Mouse (Mus musculus): ENCODE results near the gene Nudt14.

Nudt14 gene

GRCm38 (mm10) chr12:112941776-112942713 is at the start of gene Nudt14:
Gene Nudt14, minus strand, starts transcription at chr12:112942124.
- in situ Hi-C loops (cut with MboI, MseI), result no loop called here

GRCm38 (mm10) chr12:112991444-112991843 is 49.5 kb upstream of the Nudt14 start:
- in situ Hi-C loops (cut with MboI, MseI), result no loop called here

- in situ Hi-C loops (cut with MboI, MseI), result no loop called here
These were observed 48.9 kb upstream of the Nudt14 start for GRCm38 (mm10) chr12:112990706-112991405.

- in situ Hi-C loops (cut with MboI, MseI), result no loop called here
These were observed 46.0 kb upstream of the Nudt14 start for GRCm38 (mm10) chr12:112987877-112988276.

GRCm38 (mm10) chr12:112985346-112985745 is 43.4 kb upstream of the Nudt14 start:
- in situ Hi-C loops (cut with MboI, MseI), result no loop called here

GRCm38 (mm10) chr12:112982031-112982430 is 40.1 kb upstream of the Nudt14 start:
- in situ Hi-C loops (cut with MboI, MseI), result no loop called here

GRCm38 (mm10) chr12:112977156-112977555 is 35.2 kb upstream of the Nudt14 start:
- in situ Hi-C loops (cut with MboI, MseI), result no loop called here

- in situ Hi-C loops (cut with MboI, MseI), result no loop called here
These were observed 34.6 kb upstream of the Nudt14 start, which contains the start of gene Btbd6 for GRCm38 (mm10) chr12:112976371-112977073. Gene Btbd6, plus strand, starts transcription at chr12:112976482.

- in situ Hi-C loops (cut with MboI, MseI), result no loop called here
These were observed 32.8 kb upstream of the Nudt14 start for GRCm38 (mm10) chr12:112974736-112975135.

GRCm38 (mm10) chr12:112969616-112970015 is 27.7 kb upstream of the Nudt14 start:
- in situ Hi-C loops (cut with MboI, MseI), result no loop called here

- in situ Hi-C loops (cut with MboI, MseI), result no loop called here
These were observed 27.0 kb upstream of the Nudt14 start for GRCm38 (mm10) chr12:112968943-112969342.

- in situ Hi-C loops (cut with MboI, MseI), result no loop called here
These were observed 23.9 kb upstream of the Nudt14 start for GRCm38 (mm10) chr12:112965783-112966182.

- in situ Hi-C loops (cut with MboI, MseI), result no loop called here
These were observed 19.9 kb upstream of the Nudt14 start for GRCm38 (mm10) chr12:112961872-112962271.

- in situ Hi-C loops (cut with MboI, MseI), result no loop called here
These were observed 19.5 kb upstream of the Nudt14 start for GRCm38 (mm10) chr12:112961428-112961827.

GRCm38 (mm10) chr12:112959421-112959820 is 17.5 kb upstream of the Nudt14 start:
- in situ Hi-C loops (cut with MboI, MseI), result no loop called here

GRCm38 (mm10) chr12:112958303-112958702 is 16.4 kb upstream of the Nudt14 start:
- in situ Hi-C loops (cut with MboI, MseI), result no loop called here

GRCm38 (mm10) chr12:112955800-112956199 is 13.9 kb upstream of the Nudt14 start:
- in situ Hi-C loops (cut with MboI, MseI), result no loop called here

- in situ Hi-C loops (cut with MboI, MseI), result no loop called here
These were observed 11.1 kb upstream of the Nudt14 start for GRCm38 (mm10) chr12:112952926-112953565.

- in situ Hi-C loops (cut with MboI, MseI), result no loop called here
These were observed 10.5 kb upstream of the Nudt14 start for GRCm38 (mm10) chr12:112952433-112952832.

- in situ Hi-C loops (cut with MboI, MseI), result no loop called here
These were observed 9.4 kb upstream of the Nudt14 start for GRCm38 (mm10) chr12:112951150-112951842.

- in situ Hi-C loops (cut with MboI, MseI), result no loop called here
These were observed 8.8 kb upstream of the Nudt14 start for GRCm38 (mm10) chr12:112950761-112951129.

Measured in T-helper 17 cell (primary cell).